Mouse (Mus musculus): Measurements from ENCODE around the gene Exoc8. TPM values are rescaled to one million over a fixed set of nuclear protein-coding genes. Genes with fewer than 3 reads are reported as not detected.
A peak's percentile ranks its signal among the peaks of the same experiment; 100 is the strongest.

The Exoc8 gene
- polyA plus RNA-seq, 1 experiment from 2014 or later: 8.9 TPM

DNA sequence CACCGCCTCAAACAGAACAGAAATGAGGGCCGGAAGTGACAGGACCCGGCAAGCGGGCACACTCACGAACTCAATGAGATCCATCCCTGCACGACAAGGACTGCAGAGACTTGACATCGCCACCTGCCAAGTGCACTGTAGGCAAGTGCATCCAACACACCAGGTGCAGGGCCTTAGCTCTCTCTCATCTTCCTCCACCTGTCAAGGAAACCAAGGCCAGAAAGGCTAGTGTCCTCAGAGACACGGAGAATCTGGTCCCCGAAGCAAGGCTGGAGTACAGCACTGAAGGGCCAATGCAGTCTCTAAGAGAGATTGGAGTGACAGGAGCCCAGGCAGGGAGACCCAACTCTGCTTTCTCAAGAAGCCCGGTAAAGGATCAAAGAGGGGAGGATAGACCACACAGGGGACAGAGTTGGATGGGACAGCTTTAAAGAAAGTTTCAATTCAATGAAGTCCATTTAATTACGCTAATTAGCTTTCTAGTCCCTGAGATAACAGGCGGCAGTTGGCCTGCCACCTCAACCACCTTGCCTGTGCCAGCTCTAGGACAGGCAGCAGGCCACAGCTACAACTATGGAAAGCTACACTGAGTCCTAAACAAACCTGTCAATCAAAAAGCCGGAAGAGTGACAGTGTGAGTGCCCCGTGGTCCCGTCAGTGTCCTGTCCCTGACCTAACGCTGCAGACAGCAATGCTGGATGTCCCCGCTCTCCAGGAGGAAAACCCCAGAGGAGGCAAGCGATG is 20.4 kb upstream of the Exoc8 start:
- Histone ChIP-seq H3K4me3 (ENCODE audit: low read depth, low read length) (no peak overlapping the region), H3K9me3 (ENCODE audit: control insufficient read depth, low read depth, low read length) (no peaks in the 10 kb centered on the region), H3K36me3 (ENCODE audit: control insufficient read depth, insufficient read depth, low read length) (peaks cover 24% of the 10 kb centered on the region), H3K4me1 (ENCODE audit: control insufficient read depth, insufficient read depth, low read length) (peaks cover 9% of the 10 kb centered on the region), H3K4me2 (replicated peaks; ENCODE audit: low read depth, low read length) (no peak overlapping the region), H3K27ac (ENCODE audit: low read length) (no peak overlapping the region), H3K9ac (replicated peaks; ENCODE audit: low read depth, low read length) (no peak overlapping the region), H3K27me3 (ENCODE audit: control insufficient read depth, insufficient read depth, low read length) (no peaks in the 10 kb centered on the region)
- WGBS: 82% methylated on average over 18 of the region's 18 CpGs
- ATAC-seq (ENCODE audit: insufficient number of reproducible peaks, insufficient read depth, low FRiP score, low read depth): no peak

DNA sequence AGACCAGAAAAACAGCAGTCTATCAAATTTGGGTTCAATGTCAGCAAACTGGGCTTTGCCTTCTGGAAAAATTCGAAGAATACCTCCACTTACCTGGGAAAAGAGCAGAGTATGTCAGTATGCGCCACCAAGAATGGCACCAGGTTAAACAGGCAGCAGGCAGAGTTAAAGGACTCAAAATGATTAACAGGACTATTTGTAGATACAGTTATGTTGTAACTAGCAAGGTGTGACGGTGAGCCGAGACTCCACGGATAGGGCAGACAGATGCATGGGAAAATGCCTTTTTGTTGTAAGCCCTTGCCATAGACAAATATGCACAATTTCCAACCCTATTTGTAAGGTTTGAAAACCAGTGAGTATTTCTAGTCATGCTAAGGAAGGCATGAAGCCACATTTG is 16.6 kb upstream of the Exoc8 start:
- ATAC-seq (ENCODE audit: insufficient number of reproducible peaks, insufficient read depth, low FRiP score, low read depth): no peak
- Histone ChIP-seq H3K27me3 (ENCODE audit: control insufficient read depth, insufficient read depth, low read length) (no peaks in the 10 kb centered on the region), H3K9me3 (ENCODE audit: control insufficient read depth, low read depth, low read length) (no peaks in the 10 kb centered on the region), H3K27ac (ENCODE audit: low read length) (no peak overlapping the region), H3K36me3 (ENCODE audit: control insufficient read depth, insufficient read depth, low read length) (peaks cover 38% of the 10 kb centered on the region), H3K4me1 (ENCODE audit: control insufficient read depth, insufficient read depth, low read length) (no peaks in the 10 kb centered on the region), H3K4me3 (ENCODE audit: low read depth, low read length) (no peak overlapping the region), H3K9ac (replicated peaks; ENCODE audit: low read depth, low read length) (no peak overlapping the region), H3K4me2 (replicated peaks; ENCODE audit: low read depth, low read length) (no peak overlapping the region)
- WGBS: 99% methylated on average over 5 of the region's 5 CpGs

GRCm38 (mm10) chr8:124911938-124912872 is 14.7 kb upstream of the Exoc8 start:
- Histone ChIP-seq H3K4me1 (ENCODE audit: control insufficient read depth, insufficient read depth, low read length) (no peaks in the 10 kb centered on the region), H3K4me3 (ENCODE audit: low read depth, low read length) (no peak overlapping the region), H3K9ac (replicated peaks; ENCODE audit: low read depth, low read length) (no peak overlapping the region), H3K27ac (ENCODE audit: low read length) (no peak overlapping the region), H3K27me3 (ENCODE audit: control insufficient read depth, insufficient read depth, low read length) (no peaks in the 10 kb centered on the region), H3K36me3 (ENCODE audit: control insufficient read depth, insufficient read depth, low read length) (peaks cover 50% of the 10 kb centered on the region), H3K9me3 (ENCODE audit: control insufficient read depth, low read depth, low read length) (no peaks in the 10 kb centered on the region), H3K4me2 (replicated peaks; ENCODE audit: low read depth, low read length) (no peak overlapping the region)
- 84% methylated on average over 17 of the region's 17 CpGs for WGBS
- no peak for ATAC-seq (ENCODE audit: insufficient number of reproducible peaks, insufficient read depth, low FRiP score, low read depth)

DNA sequence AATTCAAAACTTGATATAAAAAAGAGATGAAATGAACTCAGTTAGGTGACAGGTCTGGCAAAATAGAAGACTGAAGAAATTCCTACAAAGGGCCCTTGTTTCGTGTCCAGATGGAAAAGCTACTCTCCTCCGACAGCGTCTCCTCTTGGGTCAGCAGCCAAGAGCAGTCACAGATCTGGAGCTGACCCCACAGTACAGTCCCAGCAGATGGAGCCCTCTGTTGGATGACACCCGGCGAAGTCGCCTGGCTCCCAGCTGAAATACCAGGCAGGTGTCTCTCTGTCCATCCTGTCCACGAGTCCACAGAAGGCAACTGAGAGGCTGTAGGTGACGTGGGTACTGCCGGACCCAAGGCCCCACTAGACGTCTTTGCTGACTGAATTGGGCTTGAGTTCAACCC is 12.8 kb upstream of the Exoc8 start:
- H3K4me1 ChIP-seq (ENCODE audit: control insufficient read depth, insufficient read depth, low read length): no peaks in the 10 kb centered on the region
- WGBS: 82% methylated on average over 10 of the region's 10 CpGs

GRCm38 (mm10) chr8:124909936-124910335 is 12.4 kb upstream of the Exoc8 start:
- no peaks in the 10 kb centered on the region for H3K4me1 ChIP-seq (ENCODE audit: control insufficient read depth, insufficient read depth, low read length)
- H3K27ac ChIP-seq (ENCODE audit: low read length): no peak overlapping the region
- H3K27me3 ChIP-seq (ENCODE audit: control insufficient read depth, insufficient read depth, low read length): no peaks in the 10 kb centered on the region
- H3K9me3 ChIP-seq (ENCODE audit: control insufficient read depth, low read depth, low read length): no peaks in the 10 kb centered on the region
- no peak overlapping the region for H3K4me2 ChIP-seq (replicated peaks; ENCODE audit: low read depth, low read length)
- 94% methylated on average over 16 of the region's 16 CpGs for WGBS
- H3K9ac ChIP-seq (replicated peaks; ENCODE audit: low read depth, low read length): no peak overlapping the region
- peaks cover 44% of the 10 kb centered on the region for H3K36me3 ChIP-seq (ENCODE audit: control insufficient read depth, insufficient read depth, low read length)
- ATAC-seq (ENCODE audit: insufficient number of reproducible peaks, insufficient read depth, low FRiP score, low read depth): no peak
- H3K4me3 ChIP-seq (ENCODE audit: low read depth, low read length): no peak overlapping the region

More for the DNA sequence above, 12.8 kb upstream of the Exoc8 start:
- ATAC-seq (ENCODE audit: insufficient number of reproducible peaks, insufficient read depth, low FRiP score, low read depth): no peak
- Histone ChIP-seq H3K9me3 (ENCODE audit: control insufficient read depth, low read depth, low read length) (no peaks in the 10 kb centered on the region), H3K27ac (ENCODE audit: low read length) (no peak overlapping the region), H3K4me2 (replicated peaks; ENCODE audit: low read depth, low read length) (no peak overlapping the region), H3K4me3 (ENCODE audit: low read depth, low read length) (no peak overlapping the region), H3K36me3 (ENCODE audit: control insufficient read depth, insufficient read depth, low read length) (peaks cover 48% of the 10 kb centered on the region), H3K9ac (replicated peaks; ENCODE audit: low read depth, low read length) (no peak overlapping the region), H3K27me3 (ENCODE audit: control insufficient read depth, insufficient read depth, low read length) (no peaks in the 10 kb centered on the region)

GRCm38 (mm10) chr8:124905482-124905881 is 8.0 kb upstream of the Exoc8 start:
- H3K27ac ChIP-seq (ENCODE audit: low read length): no peak overlapping the region
- no peaks in the 10 kb centered on the region for H3K27me3 ChIP-seq (ENCODE audit: control insufficient read depth, insufficient read depth, low read length)
- H3K4me1 ChIP-seq (ENCODE audit: control insufficient read depth, insufficient read depth, low read length): no peaks in the 10 kb centered on the region
- no peaks in the 10 kb centered on the region for H3K9me3 ChIP-seq (ENCODE audit: control insufficient read depth, low read depth, low read length)
- WGBS: 87% methylated on average over 2 of the region's 2 CpGs
- H3K4me3 ChIP-seq (ENCODE audit: low read depth, low read length): no peak overlapping the region
- no peak overlapping the region for H3K4me2 ChIP-seq (replicated peaks; ENCODE audit: low read depth, low read length)
- ATAC-seq (ENCODE audit: insufficient number of reproducible peaks, insufficient read depth, low FRiP score, low read depth): no peak
- H3K36me3 ChIP-seq (ENCODE audit: control insufficient read depth, insufficient read depth, low read length): peaks cover 46% of the 10 kb centered on the region
- no peak overlapping the region for H3K9ac ChIP-seq (replicated peaks; ENCODE audit: low read depth, low read length)

- 94% methylated on average over 15 of the region's 15 CpGs for WGBS
- peaks cover 46% of the 10 kb centered on the region for H3K36me3 ChIP-seq (ENCODE audit: control insufficient read depth, insufficient read depth, low read length)
- no peak overlapping the region for H3K9ac ChIP-seq (replicated peaks; ENCODE audit: low read depth, low read length)
- H3K4me1 ChIP-seq (ENCODE audit: control insufficient read depth, insufficient read depth, low read length): peaks cover 6% of the 10 kb centered on the region
- no peaks in the 10 kb centered on the region for H3K9me3 ChIP-seq (ENCODE audit: control insufficient read depth, low read depth, low read length)
- ATAC-seq (ENCODE audit: insufficient number of reproducible peaks, insufficient read depth, low FRiP score, low read depth): no peak
- H3K4me2 ChIP-seq (replicated peaks; ENCODE audit: low read depth, low read length): no peak overlapping the region
- no peak overlapping the region for H3K27ac ChIP-seq (ENCODE audit: low read length)
- H3K27me3 ChIP-seq (ENCODE audit: control insufficient read depth, insufficient read depth, low read length): no peaks in the 10 kb centered on the region
- H3K4me3 ChIP-seq (ENCODE audit: low read depth, low read length): no peak overlapping the region
Observed at GRCm38 (mm10) chr8:124903198-124903597, 5.7 kb upstream of the Exoc8 start.

GRCm38 (mm10) chr8:124898251-124898905 is 873 bp upstream of the Exoc8 start:
- Histone ChIP-seq H3K27ac (ENCODE audit: low read length) (peak overlapping the region; percentile 63; the same call in 1 of the 2 replicates), H3K4me2 (replicated peaks; ENCODE audit: low read depth, low read length) (peak overlapping the region; percentile 86), H3K36me3 (ENCODE audit: control insufficient read depth, insufficient read depth, low read length) (peaks cover 49% of the 10 kb centered on the region), H3K27me3 (ENCODE audit: control insufficient read depth, insufficient read depth, low read length) (no peaks in the 10 kb centered on the region), H3K9ac (replicated peaks; ENCODE audit: low read depth, low read length) (peak overlapping the region; percentile 73), H3K9me3 (ENCODE audit: control insufficient read depth, low read depth, low read length) (no peaks in the 10 kb centered on the region), H3K4me3 (ENCODE audit: low read depth, low read length) (peak overlapping the region; percentile 90), H3K4me1 (ENCODE audit: control insufficient read depth, insufficient read depth, low read length) (peaks cover 20% of the 10 kb centered on the region)
- WGBS: 4% methylated on average over 31 of the region's 31 CpGs
- ATAC-seq (ENCODE audit: insufficient number of reproducible peaks, insufficient read depth, low FRiP score, low read depth): no peak
